Mouse (Mus musculus) spleen, adult 2 months (tissue): ENCODE data around the gene Lyst.

Source experiments
- CTCF ChIP-seq: fragments of 200-500 bp; IDR thresholded peaks from 2 replicates; pipeline ENCODE4 v1.5.1; 2011; ENCODE audit warnings: mild to moderate bottlenecking, inconsistent platforms; ENCODE audit not compliant: insufficient read depth, insufficient read length, insufficient replicate concordance; ENCODE audit errors: extremely low read depth
- POLR2A ChIP-seq: fragments of 200-500 bp; IDR thresholded peaks from 2 replicates; pipeline ENCODE4 v1.6.1; 2011; ENCODE audit warnings: low read depth, low read length, inconsistent platforms

DNA sequence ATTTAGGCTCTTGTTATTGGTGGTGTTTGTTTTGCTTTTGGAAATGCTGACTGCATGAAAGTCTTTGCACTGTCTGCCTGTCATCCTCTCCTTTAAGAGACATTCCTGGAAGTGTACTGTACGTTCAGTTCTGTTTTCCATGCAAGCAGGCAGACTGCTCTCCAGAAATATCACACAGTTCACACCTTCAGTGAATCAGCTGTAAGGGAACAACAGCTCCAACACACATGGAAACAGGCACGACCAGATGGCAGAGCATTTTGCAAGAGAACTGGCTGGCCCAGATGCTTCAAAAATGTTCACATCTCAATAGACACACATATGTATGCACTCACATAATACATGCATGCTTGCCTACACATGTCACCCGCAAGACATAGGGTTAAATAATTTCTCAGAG lies 43.4 kb upstream of the Lyst start:
- no peak for TF ChIP-seq CTCF
- TF ChIP-seq POLR2A, result no peak
